Mouse (Mus musculus): ENCODE measurements around the gene Eif4e. TPM values are rescaled to one million over a fixed set of nuclear protein-coding genes. Genes with fewer than 3 reads are reported as not detected.

The Eif4e gene
- polyA plus RNA-seq (2016; fragmentation: Nextera tagmentation; extraction: Ambion mirVana): 348 and 357 TPM in 2 replicates

GRCm38 (mm10) chr3:138526073-138526915 is at the start of gene Eif4e:
Gene Eif4e (plus strand): TSS chr3:138526179.
- H3K4me1 ChIP-seq: peaks cover 25% of the 10 kb centered on the region
- H3K27me3 ChIP-seq: peaks cover 5% of the 10 kb centered on the region; the same call in 1 of the 2 replicates
- WGBS: 2% methylated on average over 39 of the region's 39 CpGs
- no peaks in the 10 kb centered on the region for H3K9me3 ChIP-seq
- H3K9ac ChIP-seq (replicated peaks): peak within 1 kb of the TSS; percentile 62
- H3K4me3 ChIP-seq: peak within 1 kb of the TSS; percentile 100
- peak within 1 kb of the TSS; percentile 82 for H3K4me2 ChIP-seq (replicated peaks)
- H3K27ac ChIP-seq (replicated peaks): peak within 1 kb of the TSS; percentile 58
- ATAC-seq (ENCODE audit: low FRiP score, low read depth): peak; percentile 48
- H3K36me3 ChIP-seq: no peaks in the 10 kb centered on the region

GRCm38 (mm10) chr3:138479489-138479888 is 46.5 kb upstream of the Eif4e start:
- H3K36me3 ChIP-seq: peaks cover 21% of the 10 kb centered on the region
- no peaks in the 10 kb centered on the region for H3K9me3 ChIP-seq
- H3K9ac ChIP-seq (replicated peaks): no peak overlapping the region
- no peak overlapping the region for H3K4me3 ChIP-seq
- H3K4me2 ChIP-seq (replicated peaks): no peak overlapping the region
- 96% methylated on average over 8 of the region's 8 CpGs for WGBS
- no peak for ATAC-seq (ENCODE audit: low FRiP score, low read depth)
- no peaks in the 10 kb centered on the region for H3K27me3 ChIP-seq
- no peak overlapping the region for H3K27ac ChIP-seq (replicated peaks)
- 0 out of 2 replicates have a peak, but pooled peaks cover 2% of the 10 kb centered on the region for H3K4me1 ChIP-seq

DNA sequence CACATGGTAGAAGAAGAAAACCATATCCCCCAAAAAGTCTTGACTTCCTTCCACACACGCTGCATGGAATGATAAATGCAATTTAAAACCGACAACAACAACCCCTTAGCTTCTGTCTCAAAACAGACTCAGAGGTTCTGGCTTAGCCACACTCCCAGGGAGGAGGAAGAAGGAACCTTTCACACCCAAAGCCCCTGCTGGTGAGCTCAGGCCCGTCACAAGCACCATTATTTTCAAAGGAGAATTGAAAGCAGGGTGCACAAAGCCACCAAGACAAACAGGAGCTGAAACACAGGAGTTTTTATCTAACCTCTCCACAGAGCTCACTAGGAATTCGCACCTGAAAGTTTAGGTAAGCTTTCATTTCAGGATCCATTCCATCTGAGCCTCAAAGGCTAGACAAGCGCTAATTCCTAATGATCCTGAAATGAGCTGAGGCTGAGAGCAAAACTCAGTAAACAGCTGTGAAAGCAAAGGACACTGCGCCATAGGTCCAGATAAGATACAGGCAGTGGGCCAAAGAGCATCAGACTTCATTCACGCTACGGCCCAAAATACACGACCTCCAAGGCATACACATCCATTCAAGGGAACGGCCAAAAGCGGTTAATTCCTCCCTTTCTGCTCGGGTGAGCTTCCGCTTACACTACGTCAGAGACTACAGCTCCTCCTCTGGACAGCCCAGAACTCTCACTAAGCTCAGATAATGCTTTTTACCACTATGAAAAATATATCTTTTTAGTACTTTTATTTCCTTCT is 44.3 kb upstream of the Eif4e start:
- Histone ChIP-seq H3K27me3 (no peaks in the 10 kb centered on the region), H3K36me3 (peaks cover 33% of the 10 kb centered on the region), H3K4me3 (no peak overlapping the region), H3K4me1 (0 out of 2 replicates have a peak, but pooled peaks cover 2% of the 10 kb centered on the region), H3K4me2 (replicated peaks) (no peak overlapping the region), H3K9me3 (no peaks in the 10 kb centered on the region), H3K27ac (replicated peaks) (no peak overlapping the region), H3K9ac (replicated peaks) (no peak overlapping the region)
- ATAC-seq (ENCODE audit: low FRiP score, low read depth): no peak
- 62% methylated on average over 14 of the region's 14 CpGs for WGBS

DNA sequence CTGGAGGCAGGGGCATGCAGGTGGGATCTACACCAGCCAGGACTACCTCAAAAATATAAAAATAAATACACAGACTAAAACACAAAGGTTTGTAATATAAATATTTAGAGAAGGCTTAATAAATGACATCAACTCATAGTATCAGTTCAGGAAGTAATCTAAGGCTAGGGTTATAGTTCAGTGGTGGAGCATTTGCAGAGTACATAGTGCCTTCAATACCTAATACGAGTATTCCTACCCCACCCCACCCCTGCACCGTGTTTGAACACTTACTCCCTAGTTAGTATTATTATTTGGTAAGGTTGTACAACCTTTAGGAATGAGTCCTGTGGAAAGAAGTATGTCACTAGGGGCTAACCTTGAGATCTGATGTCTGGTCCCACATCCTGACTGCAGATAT is 42.7 kb upstream of the Eif4e start:
- 94% methylated on average over 2 of the region's 2 CpGs for WGBS
- peaks cover 35% of the 10 kb centered on the region for H3K36me3 ChIP-seq
- no peak overlapping the region for H3K4me3 ChIP-seq
- H3K4me1 ChIP-seq: peaks cover 11% of the 10 kb centered on the region
- H3K4me2 ChIP-seq (replicated peaks): no peak overlapping the region
- no peak overlapping the region for H3K9ac ChIP-seq (replicated peaks)
- no peak for ATAC-seq (ENCODE audit: low FRiP score, low read depth)
- no peaks in the 10 kb centered on the region for H3K27me3 ChIP-seq
- no peak overlapping the region for H3K27ac ChIP-seq (replicated peaks)
- no peaks in the 10 kb centered on the region for H3K9me3 ChIP-seq

DNA sequence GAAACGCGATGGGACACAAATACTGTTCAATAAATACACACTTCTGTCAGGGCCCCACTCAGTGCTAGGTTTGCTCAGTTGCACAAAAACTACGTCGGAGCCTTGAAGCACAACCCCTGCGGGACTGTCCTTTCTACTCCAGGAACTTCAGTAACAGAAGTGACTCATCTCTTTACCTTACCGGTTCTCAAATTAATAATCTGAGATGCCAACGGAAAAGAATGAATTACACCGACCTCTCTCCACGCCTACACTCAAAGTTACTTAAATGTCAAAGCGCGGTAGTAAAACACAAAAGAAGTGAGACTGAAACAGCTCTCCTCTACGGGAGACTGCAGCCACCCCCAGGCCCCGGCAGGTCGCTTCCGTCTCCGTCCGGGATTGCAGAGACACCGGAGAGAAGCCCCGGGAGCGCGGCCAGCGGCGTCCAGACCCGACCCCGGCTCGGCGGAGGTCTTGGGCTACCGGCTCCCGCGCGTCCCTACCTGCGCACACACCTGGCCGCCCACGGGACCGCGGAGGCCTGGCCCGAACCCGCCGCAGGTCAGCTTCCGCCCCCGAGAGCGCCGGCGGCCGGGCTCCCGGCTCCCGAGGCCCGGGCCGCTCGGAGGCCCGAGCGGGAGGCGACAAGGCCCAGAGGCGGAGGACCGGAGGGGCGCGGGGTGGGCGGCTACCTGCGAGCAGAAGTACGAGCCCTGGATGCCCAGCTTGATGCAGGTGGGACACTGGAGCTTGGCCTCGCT is 37.2 kb upstream of the Eif4e start:
- Histone ChIP-seq H3K4me1 (peaks cover 11% of the 10 kb centered on the region), H3K9ac (replicated peaks) (peak overlapping the region; percentile 88), H3K36me3 (peaks cover 17% of the 10 kb centered on the region), H3K4me2 (replicated peaks) (peak overlapping the region; percentile 71), H3K27ac (replicated peaks) (peak overlapping the region; percentile 75), H3K4me3 (peak overlapping the region; percentile 90), H3K27me3 (no peaks in the 10 kb centered on the region), H3K9me3 (no peaks in the 10 kb centered on the region)
- WGBS: under 1% methylated on average over 60 of the region's 61 CpGs
- ATAC-seq (ENCODE audit: low FRiP score, low read depth): peak; percentile 44; the same call in 1 of the 2 replicates

DNA sequence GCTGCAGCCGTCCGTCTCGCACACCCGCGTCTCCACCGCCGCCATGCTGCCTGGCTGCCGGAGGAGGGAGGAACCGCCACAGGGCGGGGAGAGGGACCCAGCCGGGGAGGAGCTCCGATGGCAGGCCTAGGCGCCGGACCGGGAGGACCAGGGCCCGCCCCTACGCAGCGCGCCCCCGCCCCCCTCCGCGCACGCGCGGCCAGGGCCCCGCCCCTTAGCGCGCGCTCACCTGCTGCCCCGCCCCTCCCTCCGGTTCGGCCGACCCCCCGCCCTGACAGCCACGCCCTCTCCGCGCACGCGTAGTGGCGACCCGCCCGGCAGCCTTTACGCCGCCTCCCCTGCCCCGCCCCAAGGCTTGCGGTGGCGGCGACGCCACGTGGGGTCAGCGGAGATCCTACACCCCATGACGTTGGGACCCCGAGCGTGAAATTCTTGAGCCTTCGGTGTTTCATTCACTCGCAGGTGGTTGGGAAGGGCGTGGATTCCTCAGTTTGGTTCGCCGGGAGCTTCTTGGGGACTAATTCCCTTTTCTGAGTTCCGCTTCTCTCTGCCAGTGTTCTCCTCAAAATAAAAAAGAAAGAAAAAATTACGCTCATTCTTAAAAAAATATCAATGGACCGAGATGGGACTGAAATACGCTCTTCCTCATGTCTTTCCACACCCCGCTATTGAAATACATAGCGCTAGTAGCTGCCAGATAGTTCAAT is 36.5 kb upstream of the Eif4e start, which contains the start of gene Metap1:
TSS of gene Metap1 (minus strand) at position 189 of the 707 bp plus-strand sequence.
- H3K9me3 ChIP-seq: no peaks in the 10 kb centered on the region
- peak; percentile 99 for ATAC-seq (ENCODE audit: low FRiP score, low read depth)
- H3K9ac ChIP-seq (replicated peaks): peak within 1 kb of the TSS; percentile 88
- peak within 1 kb of the TSS; percentile 71 for H3K4me2 ChIP-seq (replicated peaks)
- H3K4me3 ChIP-seq: peak within 1 kb of the TSS; percentile 90
- WGBS: under 1% methylated on average over 58 of the region's 65 CpGs
- no peaks in the 10 kb centered on the region for H3K27me3 ChIP-seq
- peaks cover 11% of the 10 kb centered on the region for H3K4me1 ChIP-seq
- peak within 1 kb of the TSS; percentile 75 for H3K27ac ChIP-seq (replicated peaks)
- H3K36me3 ChIP-seq: peaks cover 16% of the 10 kb centered on the region

- Histone ChIP-seq H3K27ac (replicated peaks) (no peak overlapping the region), H3K36me3 (peaks cover 11% of the 10 kb centered on the region), H3K4me2 (replicated peaks) (peak overlapping the region; percentile 71)
Measured at GRCm38 (mm10) chr3:138490034-138490337, 36.0 kb upstream of the Eif4e start.

GRCm38 (mm10) chr3:138493668-138494067 is 32.3 kb upstream of the Eif4e start:
- 90% methylated on average over 3 of the region's 3 CpGs for WGBS
- no peak overlapping the region for H3K9ac ChIP-seq (replicated peaks)
- ATAC-seq (ENCODE audit: low FRiP score, low read depth): no peak
- no peak overlapping the region for H3K27ac ChIP-seq (replicated peaks)
- no peaks in the 10 kb centered on the region for H3K4me1 ChIP-seq
- no peaks in the 10 kb centered on the region for H3K27me3 ChIP-seq
- no peak overlapping the region for H3K4me3 ChIP-seq
- no peaks in the 10 kb centered on the region for H3K9me3 ChIP-seq
- no peak overlapping the region for H3K4me2 ChIP-seq (replicated peaks)
- H3K36me3 ChIP-seq: no peaks in the 10 kb centered on the region

More at GRCm38 (mm10) chr3:138490034-138490337, 36.0 kb upstream of the Eif4e start:
- peaks cover 11% of the 10 kb centered on the region for H3K4me1 ChIP-seq
- H3K4me3 ChIP-seq: peak overlapping the region; percentile 90
- 36% methylated on average over 6 of the region's 6 CpGs for WGBS
- no peaks in the 10 kb centered on the region for H3K27me3 ChIP-seq
- H3K9ac ChIP-seq (replicated peaks): peak overlapping the region; percentile 88; the same call in 1 of the 2 replicates
- peak; percentile 13 for ATAC-seq (ENCODE audit: low FRiP score, low read depth)
- no peaks in the 10 kb centered on the region for H3K9me3 ChIP-seq

GRCm38 (mm10) chr3:138494565-138494964 is 31.4 kb upstream of the Eif4e start:
- Histone ChIP-seq H3K4me1 (peaks cover 5% of the 10 kb centered on the region; the same call in 1 of the 2 replicates), H3K9me3 (no peaks in the 10 kb centered on the region), H3K27me3 (no peaks in the 10 kb centered on the region), H3K4me2 (replicated peaks) (no peak overlapping the region), H3K27ac (replicated peaks) (no peak overlapping the region), H3K9ac (replicated peaks) (no peak overlapping the region), H3K4me3 (no peak overlapping the region), H3K36me3 (no peaks in the 10 kb centered on the region)
- WGBS: 55% methylated on average over 1 of the region's 1 CpGs
- ATAC-seq (ENCODE audit: low FRiP score, low read depth): no peak

DNA sequence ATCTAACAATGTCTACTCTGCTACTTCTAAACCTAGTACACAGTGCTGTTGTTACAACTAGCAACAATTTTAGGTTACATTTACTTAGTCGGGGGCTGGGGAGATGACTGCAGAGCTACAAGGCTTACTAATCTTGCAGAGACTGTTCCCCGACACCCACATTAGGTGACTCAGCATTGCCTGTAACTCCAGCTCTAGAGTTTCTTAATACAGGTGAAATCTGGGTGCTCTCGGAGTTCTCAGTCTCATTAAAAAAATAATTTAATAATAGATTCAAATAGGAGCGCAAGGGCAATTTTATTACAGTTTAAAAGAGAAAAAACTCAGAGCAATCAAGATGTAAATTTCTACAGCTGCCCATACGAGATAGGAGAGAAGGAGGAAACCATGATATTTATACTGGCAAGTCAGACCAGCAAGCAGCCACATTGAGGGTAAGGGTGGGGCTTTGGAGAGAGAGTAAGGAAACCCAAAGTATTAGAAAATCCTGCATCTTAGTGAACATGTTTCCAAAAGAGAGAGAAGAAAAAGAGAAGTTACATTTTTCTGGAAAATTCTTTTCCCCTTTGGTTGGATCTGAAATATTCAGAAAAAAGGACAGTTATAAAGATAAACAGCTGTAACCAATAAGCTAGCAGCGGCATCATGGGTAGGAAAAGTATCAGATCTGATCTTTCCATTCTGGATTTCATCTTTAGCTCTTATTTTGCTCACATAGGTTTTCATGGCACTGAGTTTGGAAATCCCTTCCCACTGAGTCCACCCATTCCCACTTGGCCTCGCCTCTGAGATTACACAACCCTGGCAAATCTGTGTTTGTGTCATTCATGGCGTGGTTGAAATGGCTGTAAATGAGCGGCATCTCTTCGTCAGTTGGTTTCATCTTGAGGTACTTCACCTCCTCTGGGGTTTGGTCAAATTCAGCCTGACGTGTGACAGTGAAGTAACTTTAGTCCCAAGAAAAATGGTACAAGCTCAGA is 30.5 kb upstream of the Eif4e start:
- Histone ChIP-seq H3K9ac (replicated peaks) (no peak overlapping the region), H3K27ac (replicated peaks) (no peak overlapping the region), H3K27me3 (no peaks in the 10 kb centered on the region), H3K4me1 (peaks cover 14% of the 10 kb centered on the region; the same call in 1 of the 2 replicates), H3K9me3 (no peaks in the 10 kb centered on the region), H3K4me3 (no peak overlapping the region), H3K4me2 (replicated peaks) (no peak overlapping the region), H3K36me3 (no peaks in the 10 kb centered on the region)
- WGBS: 89% methylated on average over 11 of the region's 11 CpGs
- ATAC-seq (ENCODE audit: low FRiP score, low read depth): no peak

Measured in midbrain, embryonic 12.5 days (tissue).